Mouse (Mus musculus): ENCODE measurements around the gene Plgrkt.
"Not testable (repeated sequence)": the region's sequence is repeated elsewhere in the genome, so short reads cannot be mapped to it uniquely, and the experiment has no call there.

Gene Plgrkt

DNA sequence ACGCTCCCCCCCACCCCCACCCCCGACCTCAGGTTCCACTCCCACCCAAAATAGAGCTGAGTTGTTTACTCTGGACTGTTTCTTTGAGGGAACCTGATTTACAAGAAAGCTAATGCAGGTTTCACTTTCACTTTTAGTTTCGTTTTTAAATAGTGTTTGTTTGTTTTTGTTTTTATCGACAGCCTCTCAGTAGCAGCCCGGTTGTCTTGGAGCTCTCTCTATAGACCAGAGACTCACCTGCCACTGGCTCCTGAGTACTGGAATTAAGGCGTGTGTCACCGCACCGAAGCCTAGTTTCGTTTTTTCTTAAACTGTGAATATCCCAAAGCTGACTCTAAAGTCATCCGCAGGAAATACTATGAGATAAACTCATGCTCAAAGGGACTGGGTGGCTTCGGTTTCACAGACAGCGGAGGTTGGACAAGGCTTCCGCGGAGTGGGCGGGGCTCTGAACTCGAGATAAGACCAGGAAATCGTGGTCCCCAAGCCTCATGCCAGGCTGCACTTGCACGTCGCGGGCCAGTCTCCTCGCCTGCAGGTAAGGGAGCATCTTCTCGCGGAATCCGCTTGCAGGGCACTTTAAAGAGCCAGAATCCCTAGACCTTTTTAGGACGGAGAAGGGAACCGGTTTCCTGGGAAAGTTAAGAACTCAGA, at the start of gene Plgrkt, which contains the start of gene Cd274:
TSS of gene Plgrkt (minus strand) at position 422 of the 654 bp plus-strand sequence.
TSS of gene Cd274 (plus strand) at position 487 of the 654 bp plus-strand sequence.
- no peak for DNase-seq (ENCODE audit: low read depth, low spot score)

DNA sequence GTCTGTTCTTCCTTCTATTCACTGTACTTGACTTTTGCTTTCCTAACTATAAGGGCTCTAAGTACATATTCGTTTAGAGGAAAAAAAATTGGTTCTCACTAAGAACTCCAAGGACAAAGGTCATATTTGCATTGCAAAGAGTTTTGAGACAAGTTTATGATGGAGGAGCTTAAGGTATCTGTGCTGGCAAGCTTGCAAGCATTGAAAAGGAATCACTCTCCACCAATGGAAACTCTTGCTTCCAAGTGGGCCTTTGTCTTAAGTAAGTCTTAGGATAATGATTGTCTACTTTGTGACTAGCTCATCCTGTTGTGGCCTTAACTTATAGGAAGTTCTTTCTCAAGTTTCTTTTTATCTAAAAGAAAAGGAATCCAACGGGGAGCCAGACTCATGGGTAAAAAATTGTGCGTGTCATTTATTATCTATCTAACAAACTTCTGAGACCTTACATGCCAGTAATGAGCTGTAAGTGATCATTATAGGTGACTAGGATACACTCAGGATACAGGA, 49.3 kb upstream of the Plgrkt start:
- no peak for DNase-seq (ENCODE audit: low read depth, low spot score)

DNA sequence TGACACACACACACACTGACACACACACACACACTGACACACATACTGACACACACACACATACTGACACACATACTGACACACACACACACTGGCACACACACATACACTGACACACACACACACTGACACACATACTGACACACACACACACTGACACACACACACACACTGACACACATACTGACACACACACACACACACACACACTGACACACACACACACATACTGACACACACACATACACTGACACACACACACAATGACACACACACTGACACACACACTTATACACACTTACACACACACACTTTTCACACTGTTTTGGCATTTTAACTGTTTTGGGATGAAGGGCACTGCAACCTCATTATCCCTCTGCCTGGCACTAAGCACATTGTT, 47.7 kb upstream of the Plgrkt start:
- not testable (repeated sequence) for DNase-seq (ENCODE audit: low read depth, low spot score)

DNA sequence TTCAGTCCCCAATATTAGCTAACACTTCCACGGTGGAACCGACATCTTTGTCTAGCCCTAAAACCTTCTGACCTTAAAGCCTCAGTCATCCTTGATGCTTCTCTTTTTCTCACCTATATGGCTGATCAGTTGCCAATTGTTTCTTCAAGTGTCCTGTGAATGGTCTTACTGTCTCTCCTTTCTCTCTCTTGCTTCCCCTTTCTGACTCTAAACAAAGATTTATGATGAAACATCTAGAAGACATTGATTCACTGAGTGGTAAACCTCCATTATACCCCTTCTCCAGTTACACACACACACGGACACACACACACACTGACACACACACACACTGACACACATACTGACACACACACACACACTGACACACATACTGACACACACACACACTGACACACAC, 47.3 kb upstream of the Plgrkt start:
- DNase-seq (ENCODE audit: low read depth, low spot score) = no peak

DNA sequence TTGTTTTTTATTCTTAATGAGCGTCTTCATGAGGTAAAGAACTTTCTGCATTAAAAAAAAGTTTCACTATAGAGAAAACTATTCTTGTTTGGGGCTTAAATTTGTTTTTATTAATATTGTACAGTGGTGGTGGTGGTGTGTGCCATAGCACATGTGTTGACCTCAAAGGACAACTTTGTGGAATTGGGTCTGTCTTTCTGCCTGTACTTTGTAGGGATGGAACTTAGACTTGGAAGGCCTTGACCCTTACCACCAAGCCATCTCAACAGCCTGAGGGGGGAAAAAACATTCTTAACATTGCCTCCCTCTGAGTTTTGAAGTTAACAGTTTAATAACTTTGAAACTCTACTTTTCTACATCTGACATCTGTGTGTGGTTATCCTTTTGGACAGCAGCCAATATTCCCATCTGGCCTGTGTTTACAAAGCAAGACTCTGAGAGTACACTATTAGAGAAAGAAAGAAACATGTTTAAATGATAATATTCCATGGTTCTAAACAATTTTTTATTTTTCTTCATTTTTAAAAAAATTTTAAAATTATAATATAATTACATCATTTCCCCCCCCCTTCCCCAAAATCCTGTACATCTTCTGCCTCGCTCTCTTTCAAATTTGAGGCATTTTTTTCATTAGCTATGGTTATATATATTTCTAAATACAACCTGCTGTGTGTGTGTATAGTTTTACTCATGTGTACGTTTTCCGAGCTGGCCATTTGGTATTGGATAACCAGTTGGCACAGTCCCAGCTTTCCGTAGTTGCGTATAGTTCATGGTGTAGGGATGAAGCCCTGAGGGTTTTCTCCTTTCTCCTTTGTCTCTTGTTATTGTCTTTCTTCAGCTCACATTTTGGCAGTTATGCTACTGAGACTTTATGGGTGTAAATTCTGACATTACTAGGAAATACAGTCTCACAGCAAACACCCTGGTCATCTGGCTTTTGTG, 45.6 kb upstream of the Plgrkt start:
- peak; percentile 5 for DNase-seq (ENCODE audit: low read depth, low spot score)

DNA sequence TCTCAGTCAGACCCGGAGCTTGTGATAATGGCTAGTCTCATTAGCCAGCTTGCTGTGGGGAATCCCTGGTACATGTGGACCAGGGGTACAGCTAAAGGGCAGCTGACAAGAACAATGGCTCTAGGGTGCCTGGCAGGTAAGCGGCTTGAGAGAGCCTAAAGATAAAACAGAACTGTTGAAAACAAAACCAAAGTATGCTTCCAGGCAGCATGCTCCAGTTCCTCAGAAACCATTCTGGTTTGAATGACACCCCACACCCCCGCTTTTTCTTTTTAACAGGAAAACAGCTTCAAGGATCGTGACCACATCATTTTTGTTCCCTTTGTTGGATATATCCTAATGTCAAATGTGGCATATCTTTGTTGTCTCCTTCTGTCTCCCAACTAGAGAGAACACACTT, 43.4 kb upstream of the Plgrkt start, which contains the start of gene Pdcd1lg2:
TSS of gene Pdcd1lg2 (plus strand) at position 301 of the 400 bp plus-strand sequence.
- DNase-seq (ENCODE audit: low read depth, low spot score) = no peak

DNA sequence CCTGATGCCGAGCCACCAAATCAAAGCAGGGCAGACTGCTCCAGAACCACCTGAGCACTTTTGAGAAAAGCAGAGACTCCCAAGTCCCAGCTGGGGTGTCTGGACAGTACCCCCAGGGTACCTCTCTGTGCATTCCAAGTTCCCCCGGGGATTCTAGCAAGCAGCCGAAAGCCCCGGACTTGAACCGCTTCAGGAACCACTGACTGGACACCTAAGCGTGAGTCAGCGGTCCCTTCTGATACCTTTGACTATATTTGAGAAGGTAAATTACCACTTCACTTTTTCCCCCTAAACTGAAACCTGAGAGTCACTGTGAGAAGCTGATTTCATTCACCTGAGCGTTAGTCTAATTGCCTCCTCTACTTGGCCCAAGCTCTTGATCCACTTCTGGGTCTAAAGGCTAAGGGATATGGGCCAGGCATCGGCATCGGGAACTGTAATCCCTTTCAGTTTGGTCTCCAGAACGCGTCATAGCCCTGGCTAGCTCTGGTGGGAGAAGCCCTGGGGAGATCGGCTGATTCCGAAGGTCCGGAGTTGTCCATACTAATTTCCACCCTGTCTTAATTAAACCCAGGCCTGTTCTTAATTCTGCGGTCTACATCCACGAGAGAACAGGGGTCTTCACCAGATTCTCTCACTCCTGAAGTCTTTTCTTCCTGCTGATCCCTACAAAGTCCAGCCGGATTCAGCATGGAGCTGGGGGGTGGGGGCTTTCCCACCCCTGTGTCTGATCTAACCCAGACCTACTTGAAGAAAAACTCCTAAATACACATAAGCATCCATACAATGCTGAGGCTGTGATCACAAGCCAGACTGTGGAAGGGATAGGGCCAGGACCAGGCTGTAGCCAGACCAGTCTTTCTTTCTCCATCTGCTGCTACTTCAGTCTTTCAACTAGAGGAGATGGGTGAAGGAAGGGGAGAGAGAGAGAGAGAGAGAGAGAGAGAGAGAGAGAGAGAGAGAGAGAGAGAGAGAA, 39.1 kb upstream of the Plgrkt start:
- DNase-seq (ENCODE audit: low read depth, low spot score) = no peak

DNA sequence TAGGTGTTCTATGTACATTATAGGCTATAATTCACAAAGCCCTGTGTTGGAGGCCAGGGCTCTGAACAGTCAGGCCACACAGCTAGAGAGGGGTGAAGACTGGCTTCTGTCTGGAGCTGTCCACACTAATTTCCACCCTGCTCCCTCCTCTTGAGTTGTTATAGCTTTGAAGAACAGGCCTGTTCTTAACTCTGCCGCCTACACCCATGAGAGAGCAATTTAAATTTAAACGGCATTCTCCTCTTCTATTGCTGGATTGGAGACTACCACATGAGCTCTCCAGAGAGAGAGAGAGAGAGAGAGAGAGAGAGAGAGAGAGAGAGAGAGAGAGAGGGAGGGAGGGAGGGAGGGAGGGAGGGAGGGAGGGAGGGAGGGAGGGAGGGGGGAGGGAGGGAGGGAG, 38.2 kb upstream of the Plgrkt start:
- DNase-seq (ENCODE audit: low read depth, low spot score) = no peak

DNA sequence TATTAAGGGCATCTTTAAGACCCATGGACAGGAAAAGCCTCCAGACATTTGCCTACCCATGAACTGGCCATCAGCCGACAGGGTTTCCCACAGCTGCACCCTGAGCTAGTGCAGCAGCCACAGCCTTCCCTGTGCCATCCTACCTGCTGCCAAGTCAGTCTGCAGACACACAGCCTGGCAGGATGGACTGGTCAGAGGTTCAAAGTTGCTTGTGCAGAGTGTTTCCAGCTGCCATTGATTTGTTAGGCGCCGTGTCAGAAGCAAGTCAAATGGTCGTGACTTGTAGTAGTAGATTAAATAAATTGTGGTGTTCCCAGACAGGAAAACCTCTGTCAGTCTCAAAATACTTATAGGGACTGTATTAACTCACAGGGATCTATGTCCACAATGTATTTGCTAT, 36.1 kb upstream of the Plgrkt start:
- DNase-seq (ENCODE audit: low read depth, low spot score) = no peak

DNA sequence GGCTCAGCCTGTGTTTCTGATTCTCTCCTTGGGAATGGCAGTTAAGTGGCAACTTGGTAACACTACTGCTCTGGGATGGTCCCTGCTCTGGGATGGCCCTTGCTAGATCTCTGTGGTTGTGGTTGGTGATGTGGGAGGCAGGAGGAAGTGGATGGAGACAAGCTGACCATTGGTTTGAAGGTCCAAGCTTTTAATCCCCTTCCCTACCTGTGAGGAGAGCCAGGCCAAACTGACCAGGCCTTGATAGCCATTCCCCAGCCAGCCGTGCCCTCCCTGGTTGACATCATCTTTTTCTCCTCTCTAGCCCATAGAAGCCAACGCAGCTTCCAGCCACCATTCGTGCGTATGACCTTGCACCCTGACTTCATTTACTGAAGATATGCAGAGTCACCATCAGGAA, 35.4 kb upstream of the Plgrkt start:
- no peak for DNase-seq (ENCODE audit: low read depth, low spot score)

DNA sequence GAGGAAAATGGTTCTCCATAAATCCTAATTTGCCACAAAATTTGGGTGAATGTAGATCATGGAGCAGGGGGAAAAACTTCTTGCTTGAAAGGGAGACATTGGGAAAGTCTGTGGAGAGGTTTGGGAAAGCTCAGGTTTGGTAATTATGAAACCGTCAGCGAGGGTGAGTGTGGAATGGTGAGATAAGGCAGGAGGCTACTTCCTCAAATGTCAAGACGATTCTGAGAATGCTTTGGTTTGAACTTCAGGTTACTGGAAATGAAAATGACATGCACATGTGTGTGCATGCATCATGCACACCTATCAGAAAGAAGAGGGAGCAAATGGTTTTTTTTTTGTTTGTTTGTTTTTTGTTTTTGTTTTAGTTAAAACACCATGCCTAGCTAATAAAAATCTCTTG, 33.3 kb upstream of the Plgrkt start:
- DNase-seq (ENCODE audit: low read depth, low spot score) = no peak

DNA sequence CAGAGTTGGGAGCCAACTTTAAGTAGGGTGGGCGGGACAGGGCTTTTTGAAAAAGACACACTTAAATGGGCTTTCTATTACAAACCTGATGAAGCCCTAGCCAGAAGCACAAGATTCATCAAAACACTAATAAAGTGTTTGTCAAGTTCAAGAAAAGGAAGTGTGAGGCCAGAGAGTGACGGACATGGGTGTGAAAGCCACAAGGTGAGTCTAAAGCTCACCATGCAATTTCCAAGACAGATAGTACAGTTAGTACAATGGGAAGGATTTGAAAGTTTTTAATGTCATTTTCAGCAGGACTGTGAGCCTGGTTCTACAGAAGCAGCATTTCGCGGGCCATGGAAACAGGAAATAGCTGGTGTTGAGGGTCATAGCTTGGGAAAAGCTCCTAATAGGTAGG, 32.6 kb upstream of the Plgrkt start:
- no peak for DNase-seq (ENCODE audit: low read depth, low spot score)

DNA sequence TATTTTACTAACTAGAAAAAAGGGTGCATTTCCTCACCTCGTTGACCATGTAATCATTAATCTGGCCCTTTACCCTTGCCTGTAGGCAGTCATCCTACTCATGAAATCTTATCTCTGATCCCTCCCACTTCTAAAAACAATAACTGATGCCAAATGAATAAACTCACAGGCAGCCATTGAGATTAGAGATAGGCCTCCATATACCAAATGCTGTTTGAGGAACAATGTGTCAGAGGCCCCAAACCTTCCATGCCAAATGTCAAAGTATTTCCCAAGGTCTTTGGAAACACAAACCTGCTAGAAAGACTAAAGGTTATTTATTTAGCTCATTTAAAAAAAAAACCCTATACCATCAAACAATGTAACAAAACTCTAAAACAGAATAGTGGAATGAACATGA, 29.2 kb upstream of the Plgrkt start:
- no peak for DNase-seq (ENCODE audit: low read depth, low spot score)

DNA sequence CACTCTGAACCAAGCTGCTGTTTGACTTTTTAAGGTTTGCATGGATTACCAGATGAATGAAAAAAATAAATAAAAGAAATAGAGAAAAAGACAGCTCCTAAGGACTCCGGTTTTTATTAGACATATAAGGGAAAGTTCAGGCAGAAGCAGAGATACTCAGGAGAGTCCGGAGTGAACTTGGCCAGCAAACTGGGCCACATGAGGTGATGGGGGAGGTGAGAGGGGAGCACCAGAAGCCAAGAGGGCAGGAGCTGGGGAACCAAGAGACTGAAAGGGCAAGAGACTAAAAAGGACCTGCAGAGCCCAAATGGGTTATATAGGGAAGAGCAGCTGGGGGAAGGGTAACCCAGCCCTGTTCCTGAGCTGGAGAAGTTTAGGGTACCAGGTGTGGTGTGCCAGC, 27.5 kb upstream of the Plgrkt start:
- DNase-seq (ENCODE audit: low read depth, low spot score) = no peak

DNA sequence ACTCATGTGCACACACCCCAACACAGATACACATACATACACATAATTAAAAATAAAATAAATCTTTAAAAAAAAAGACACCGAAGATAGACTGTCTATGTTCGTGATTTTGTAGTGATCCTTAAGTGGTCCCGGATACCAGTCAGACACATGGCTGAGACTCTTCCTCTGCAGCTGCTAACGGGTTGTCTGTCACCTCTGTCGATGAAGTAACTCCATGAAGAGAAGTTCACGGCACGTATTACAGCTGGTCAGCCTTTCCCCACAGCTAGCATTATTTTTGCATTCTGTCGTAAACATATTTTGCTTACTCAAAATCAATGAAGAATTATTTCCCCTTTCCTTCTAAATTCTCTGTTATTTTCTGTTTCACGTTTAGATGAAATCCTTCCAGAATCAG, 26.1 kb upstream of the Plgrkt start:
- DNase-seq (ENCODE audit: low read depth, low spot score) = no peak

DNA sequence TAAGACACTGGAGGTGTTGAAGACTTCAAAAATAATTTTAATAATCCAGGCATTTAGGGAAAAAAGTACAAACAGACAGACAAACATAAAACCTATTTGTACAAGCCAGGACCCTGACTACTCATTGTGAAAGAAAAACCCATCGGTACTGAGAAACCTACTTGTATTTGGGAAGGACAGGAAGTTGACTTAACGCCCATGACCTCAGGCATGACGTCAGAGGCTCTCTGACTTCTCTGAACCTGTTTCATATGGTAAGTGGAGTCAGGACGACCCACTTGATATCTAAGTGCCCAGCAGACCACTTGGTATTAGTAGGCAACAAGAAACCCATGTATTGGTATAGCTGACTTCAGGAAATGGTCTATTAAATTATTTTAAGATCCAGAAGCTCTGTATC, 24.1 kb upstream of the Plgrkt start:
- DNase-seq (ENCODE audit: low read depth, low spot score) = no peak

DNA sequence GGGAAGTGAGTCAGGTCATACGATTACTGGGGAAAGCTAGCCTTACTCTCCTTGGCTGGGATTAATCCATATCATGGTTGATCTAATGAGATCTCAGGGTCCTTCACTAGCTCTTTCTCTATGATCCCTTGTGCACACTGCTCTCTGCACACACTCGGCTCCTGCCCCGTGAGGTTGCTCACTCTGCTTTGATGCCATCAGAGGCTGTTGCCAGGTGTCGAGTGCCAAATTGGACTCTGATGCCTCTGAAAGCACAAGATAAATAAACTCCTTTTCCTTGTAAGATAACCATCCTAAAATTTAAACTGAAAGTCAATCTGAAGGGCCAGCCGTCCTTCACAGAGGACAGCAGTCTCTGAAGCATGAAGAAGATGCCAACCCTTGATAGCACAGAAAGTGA, 23.3 kb upstream of the Plgrkt start:
- DNase-seq (ENCODE audit: low read depth, low spot score) = no peak

DNA sequence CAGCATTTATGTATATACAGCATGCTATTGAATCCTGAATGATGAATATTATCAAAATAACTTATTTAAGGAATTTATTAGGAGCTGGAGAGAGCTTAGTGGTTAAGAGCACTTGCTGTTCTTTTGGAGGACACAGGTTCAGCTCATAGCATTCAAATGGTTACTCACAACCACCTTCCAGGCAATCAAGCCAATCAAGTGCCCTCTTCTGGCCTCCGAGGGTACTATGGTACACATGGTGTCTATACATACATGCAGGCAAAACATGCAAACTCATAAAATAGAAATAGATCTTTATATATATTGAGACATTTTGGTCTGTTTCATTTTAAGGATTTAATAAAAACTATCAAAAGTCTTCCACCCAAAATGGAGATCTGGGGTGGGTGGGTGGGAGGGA, 21.6 kb upstream of the Plgrkt start:
- no peak for DNase-seq (ENCODE audit: low read depth, low spot score)

DNA sequence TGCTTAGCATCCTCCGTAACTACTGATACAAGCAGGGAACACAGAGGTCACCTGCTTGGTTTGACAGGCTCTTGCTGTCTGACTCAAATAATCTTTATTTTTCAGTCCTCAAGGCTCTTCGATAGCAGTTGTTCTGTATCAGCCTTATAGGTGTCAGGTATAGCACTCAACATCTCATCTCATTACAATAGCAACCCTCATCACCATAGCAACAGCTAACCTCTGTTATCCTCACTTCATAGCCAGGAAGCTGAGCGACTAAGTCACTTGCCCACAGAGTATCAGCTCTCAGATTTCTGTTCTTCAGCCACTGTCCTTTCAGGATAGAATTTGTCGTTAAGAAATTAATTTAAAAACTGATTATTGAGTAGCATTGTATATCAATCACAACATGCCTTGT, 18.6 kb upstream of the Plgrkt start:
- no peak for DNase-seq (ENCODE audit: low read depth, low spot score)

DNA sequence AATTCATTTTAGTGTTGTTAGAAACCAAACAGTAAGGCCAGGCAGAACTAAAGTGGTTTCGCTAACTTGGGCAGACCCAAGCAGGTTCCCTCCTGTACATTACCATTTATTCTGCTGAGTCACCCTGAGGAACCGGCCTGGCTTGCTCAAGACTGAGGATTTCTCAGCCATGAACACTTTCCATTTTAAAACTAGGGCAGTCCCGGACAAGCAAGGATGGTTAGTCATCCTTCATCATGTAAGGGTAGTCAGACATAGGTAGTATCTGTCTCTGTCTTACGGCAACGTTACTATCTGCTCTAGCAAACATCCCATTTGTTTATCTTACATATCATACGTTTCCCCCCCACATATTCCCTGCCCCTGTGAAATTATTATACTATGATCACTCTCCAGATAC, 17.8 kb upstream of the Plgrkt start:
- no peak for DNase-seq (ENCODE audit: low read depth, low spot score)

DNA sequence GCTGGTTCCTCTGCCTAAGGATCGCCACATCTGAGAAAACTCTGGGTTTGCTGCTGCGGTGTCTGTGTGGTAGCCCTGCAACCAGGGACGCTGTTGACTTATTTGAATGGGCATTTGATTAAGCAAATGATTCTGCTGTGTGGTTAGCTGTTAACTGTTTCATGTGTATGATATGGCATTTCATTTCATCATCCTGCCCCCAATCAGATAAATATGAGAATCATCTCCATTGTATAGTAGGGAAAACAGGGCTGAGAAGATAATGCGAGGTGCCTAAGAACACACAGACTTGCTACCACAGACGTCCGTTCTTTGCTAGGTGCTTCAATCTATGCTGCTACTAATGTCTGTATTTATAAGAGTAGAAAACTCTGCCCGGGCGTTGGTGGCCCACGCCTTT, 17.2 kb upstream of the Plgrkt start:
- DNase-seq (ENCODE audit: low read depth, low spot score) = no peak

DNA sequence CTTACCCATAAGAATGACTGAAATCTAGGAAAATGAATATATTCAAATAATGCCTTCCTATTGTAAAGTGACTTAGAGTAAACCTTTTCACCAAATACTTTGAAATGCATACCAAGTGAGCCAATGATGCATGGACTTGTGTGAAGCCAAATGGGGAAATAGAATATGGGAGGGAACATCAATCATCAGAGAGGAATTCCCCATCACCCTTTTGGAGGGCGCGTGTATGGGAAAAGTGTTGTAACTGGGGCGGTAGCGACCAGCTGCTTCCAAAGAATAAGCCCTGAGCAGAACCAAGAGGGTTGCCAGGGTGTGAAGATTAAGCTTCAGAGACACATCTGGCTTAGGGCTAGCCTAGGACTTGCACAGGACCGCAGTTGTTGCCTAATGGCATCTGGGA, 16.2 kb upstream of the Plgrkt start:
- no peak for DNase-seq (ENCODE audit: low read depth, low spot score)
